Mouse (Mus musculus) olfactory bulb, adult 2 months (tissue): ENCODE results near the gene Rhd.

Experiments
- CTCF ChIP-seq: fragments of 200-500 bp; IDR thresholded peaks from 2 replicates; pipeline ENCODE4 v1.5.1; 2012; ENCODE audit warnings: low read depth, mild to moderate bottlenecking, low read length, moderate library complexity; ENCODE audit not compliant: insufficient read depth
- POLR2A ChIP-seq: fragments of 200-500 bp; IDR thresholded peaks from 2 replicates; pipeline ENCODE4 v1.6.1; 2012; ENCODE audit warnings: mild to moderate bottlenecking, low read depth, low read length, moderate library complexity; ENCODE audit not compliant: insufficient read depth

- TF ChIP-seq CTCF (no peak), POLR2A (no peak)
Observed at GRCm38 (mm10) chr4:134919733-134920540, 55.6 kb downstream of the Rhd start.
